Mouse (Mus musculus) liver, adult 2 months (tissue): ENCODE measurements around the gene Swi5.

ENCODE experiments used
- CTCF ChIP-seq: fragments of 200-500 bp; IDR thresholded peaks from 2 replicates; pipeline ENCODE4 v1.5.1; 2011; ENCODE audit warnings: low read depth, low read length, control low read depth
- POLR2A ChIP-seq: fragments of 200-500 bp; IDR thresholded peaks from 2 replicates; pipeline ENCODE4 v1.6.1; 2011; ENCODE audit warnings: low read length, control low read depth; ENCODE audit not compliant: insufficient read depth; ENCODE audit errors: extremely low read depth

- TF ChIP-seq CTCF (no peak), POLR2A (no peak)
Measured at GRCm38 (mm10) chr2:32235433-32235832, 52.4 kb downstream of the Swi5 start.
